Mouse (Mus musculus): ENCODE data around the gene Ints11. TPM values are rescaled to one million over a fixed set of nuclear protein-coding genes. Genes with fewer than 3 reads are reported as not detected.

The Ints11 gene
- polyA plus RNA-seq, 1 experiment from 2014 or later = 41.8 TPM

DNA sequence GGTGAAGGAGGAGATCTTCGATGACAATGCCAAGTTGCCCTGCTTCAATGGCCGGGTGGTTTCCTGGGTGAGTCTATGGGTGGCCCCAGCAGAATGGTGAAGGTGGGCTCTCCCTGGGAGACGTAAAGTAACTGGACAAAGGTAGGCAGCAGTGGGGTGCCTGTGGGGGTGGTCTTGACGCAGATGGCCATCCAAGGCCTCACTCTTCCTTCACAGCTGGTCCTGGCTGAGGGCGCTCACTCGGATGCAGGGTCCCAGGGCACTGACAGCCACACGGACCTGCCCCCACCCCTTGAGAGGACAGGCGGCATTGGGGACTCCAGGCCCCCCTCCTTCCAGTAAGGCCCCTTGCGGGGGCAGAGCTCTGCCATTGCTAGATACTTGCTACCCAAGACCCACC is 15.9 kb upstream of the Ints11 start:
- Histone ChIP-seq H3K4me2 (ENCODE audit: low read depth, low read length) (no peak overlapping the region), H3K27me3 (ENCODE audit: control insufficient read depth, insufficient read depth, low read length) (no peaks in the 10 kb centered on the region), H3K4me3 (ENCODE audit: low read length) (no peak overlapping the region), H3K36me3 (ENCODE audit: control insufficient read depth, insufficient read depth) (peaks cover 21% of the 10 kb centered on the region), H3K4me1 (ENCODE audit: control insufficient read depth, insufficient read depth, low read length) (peaks cover 17% of the 10 kb centered on the region), H3K9ac (ENCODE audit: low read length) (no peak overlapping the region), H3K27ac (ENCODE audit: low read length) (no peak overlapping the region), H3K9me3 (replicated peaks; ENCODE audit: control insufficient read depth, low read length) (no peaks in the 10 kb centered on the region)
- WGBS = 92% methylated on average over 9 of the region's 9 CpGs
- no peak for ATAC-seq (replicated peaks; ENCODE audit: extremely low read depth, insufficient read depth, low FRiP score)

DNA sequence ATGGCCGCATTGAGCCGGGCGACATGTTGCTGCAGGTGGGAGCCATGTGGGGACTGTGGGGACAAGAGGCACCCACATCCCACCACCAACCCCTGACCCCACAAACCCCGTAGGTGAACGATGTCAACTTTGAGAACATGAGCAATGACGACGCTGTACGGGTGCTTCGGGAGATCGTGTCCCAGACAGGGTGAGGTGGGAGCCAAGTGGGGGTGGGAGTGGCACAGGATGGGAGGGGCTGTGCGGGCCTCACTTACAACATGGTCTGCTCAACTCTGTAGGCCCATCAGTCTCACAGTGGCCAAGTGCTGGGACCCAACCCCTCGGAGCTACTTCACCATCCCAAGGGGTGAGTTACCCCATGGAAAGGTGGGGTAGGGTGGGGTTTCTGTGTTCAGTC is 14.4 kb upstream of the Ints11 start:
- Histone ChIP-seq H3K9me3 (replicated peaks; ENCODE audit: control insufficient read depth, low read length) (no peaks in the 10 kb centered on the region), H3K4me1 (ENCODE audit: control insufficient read depth, insufficient read depth, low read length) (peaks cover 3% of the 10 kb centered on the region), H3K9ac (ENCODE audit: low read length) (no peak overlapping the region), H3K4me2 (ENCODE audit: low read depth, low read length) (no peak overlapping the region), H3K36me3 (ENCODE audit: control insufficient read depth, insufficient read depth) (peaks cover 23% of the 10 kb centered on the region), H3K27me3 (ENCODE audit: control insufficient read depth, insufficient read depth, low read length) (no peaks in the 10 kb centered on the region), H3K27ac (ENCODE audit: low read length) (no peak overlapping the region), H3K4me3 (ENCODE audit: low read length) (no peak overlapping the region)
- WGBS = 92% methylated on average over 12 of the region's 12 CpGs
- ATAC-seq (replicated peaks; ENCODE audit: extremely low read depth, insufficient read depth, low FRiP score) = no peak

DNA sequence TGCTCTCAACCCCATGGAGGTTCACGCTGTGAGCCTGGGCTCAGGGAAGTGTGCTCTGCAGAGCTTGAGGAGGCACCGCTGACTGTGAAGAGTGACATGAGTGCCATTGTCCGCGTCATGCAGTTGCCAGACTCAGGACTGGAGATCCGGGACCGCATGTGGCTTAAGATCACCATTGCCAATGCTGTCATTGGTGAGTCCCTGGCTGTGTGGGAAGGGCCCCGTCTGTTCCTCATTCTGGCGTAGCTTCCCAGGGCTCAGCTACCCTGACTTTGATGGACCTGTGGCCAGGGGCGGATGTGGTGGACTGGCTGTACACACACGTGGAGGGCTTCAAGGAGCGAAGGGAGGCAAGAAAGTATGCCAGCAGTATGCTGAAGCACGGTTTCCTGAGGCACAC is 13.3 kb upstream of the Ints11 start:
- Histone ChIP-seq H3K9ac (ENCODE audit: low read length) (no peak overlapping the region), H3K4me2 (ENCODE audit: low read depth, low read length) (no peak overlapping the region), H3K27me3 (ENCODE audit: control insufficient read depth, insufficient read depth, low read length) (no peaks in the 10 kb centered on the region), H3K27ac (ENCODE audit: low read length) (no peak overlapping the region), H3K36me3 (ENCODE audit: control insufficient read depth, insufficient read depth) (peaks cover 23% of the 10 kb centered on the region), H3K4me3 (ENCODE audit: low read length) (no peak overlapping the region), H3K4me1 (ENCODE audit: control insufficient read depth, insufficient read depth, low read length) (peaks cover 3% of the 10 kb centered on the region), H3K9me3 (replicated peaks; ENCODE audit: control insufficient read depth, low read length) (no peaks in the 10 kb centered on the region)
- ATAC-seq (replicated peaks; ENCODE audit: extremely low read depth, insufficient read depth, low FRiP score) = no peak
- WGBS = 89% methylated on average over 12 of the region's 12 CpGs

DNA sequence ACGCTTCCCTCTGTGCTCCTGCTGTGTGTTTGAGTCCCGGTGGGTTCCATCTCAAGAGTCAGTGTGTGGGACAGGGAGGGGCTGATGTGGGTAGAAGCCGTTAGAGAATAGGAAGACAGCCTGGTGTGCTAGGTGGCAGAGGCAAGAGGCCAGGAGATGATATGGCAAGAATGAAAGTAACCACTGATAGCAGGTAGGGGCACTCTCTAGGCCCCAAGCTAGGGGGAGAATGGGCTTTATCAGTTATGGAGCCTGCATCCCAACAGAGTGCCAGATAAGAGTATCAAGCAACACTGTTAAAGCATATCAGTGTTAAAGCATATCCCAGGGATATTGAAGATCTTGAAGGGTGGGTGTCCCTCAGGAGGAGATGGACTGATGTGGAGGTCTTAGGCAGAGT is 12.5 kb upstream of the Ints11 start:
- Histone ChIP-seq H3K9ac (ENCODE audit: low read length) (no peak overlapping the region), H3K27me3 (ENCODE audit: control insufficient read depth, insufficient read depth, low read length) (no peaks in the 10 kb centered on the region), H3K4me1 (ENCODE audit: control insufficient read depth, insufficient read depth, low read length) (peaks cover under 1% of the 10 kb centered on the region), H3K9me3 (replicated peaks; ENCODE audit: control insufficient read depth, low read length) (no peaks in the 10 kb centered on the region), H3K4me3 (ENCODE audit: low read length) (no peak overlapping the region), H3K4me2 (ENCODE audit: low read depth, low read length) (no peak overlapping the region), H3K27ac (ENCODE audit: low read length) (no peak overlapping the region), H3K36me3 (ENCODE audit: control insufficient read depth, insufficient read depth) (peaks cover 23% of the 10 kb centered on the region)
- 72% methylated on average over 3 of the region's 3 CpGs for WGBS
- no peak for ATAC-seq (replicated peaks; ENCODE audit: extremely low read depth, insufficient read depth, low FRiP score)

DNA sequence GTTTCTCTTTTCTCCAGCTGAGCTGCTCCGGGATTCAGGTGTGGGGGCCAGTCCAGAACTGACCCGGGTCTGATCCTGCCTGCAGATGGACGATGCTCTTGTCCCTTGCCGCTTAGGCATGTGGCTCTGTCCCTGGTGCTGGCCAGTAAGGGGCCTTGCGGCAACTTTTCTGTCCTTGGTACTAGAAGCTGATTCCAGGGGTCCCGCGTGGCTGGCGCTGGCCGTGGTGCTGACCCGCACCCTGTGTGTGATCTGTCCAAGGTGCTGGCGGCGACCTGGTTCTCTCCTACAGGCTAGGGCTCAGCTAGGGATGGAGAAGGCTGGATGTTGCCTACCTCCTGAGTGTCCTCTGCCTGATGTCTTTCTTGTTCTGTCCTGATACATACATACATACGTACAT is 10.0 kb upstream of the Ints11 start:
- Histone ChIP-seq H3K4me3 (ENCODE audit: low read length) (no peak overlapping the region), H3K27me3 (ENCODE audit: control insufficient read depth, insufficient read depth, low read length) (no peaks in the 10 kb centered on the region), H3K4me2 (ENCODE audit: low read depth, low read length) (no peak overlapping the region), H3K4me1 (ENCODE audit: control insufficient read depth, insufficient read depth, low read length) (no peaks in the 10 kb centered on the region), H3K27ac (ENCODE audit: low read length) (no peak overlapping the region), H3K9me3 (replicated peaks; ENCODE audit: control insufficient read depth, low read length) (no peaks in the 10 kb centered on the region), H3K9ac (ENCODE audit: low read length) (no peak overlapping the region), H3K36me3 (ENCODE audit: control insufficient read depth, insufficient read depth) (peaks cover 22% of the 10 kb centered on the region)
- WGBS = 13% methylated on average over 13 of the region's 13 CpGs
- ATAC-seq (replicated peaks; ENCODE audit: extremely low read depth, insufficient read depth, low FRiP score) = peak; percentile 42; the same call in 1 of the 2 replicates

DNA sequence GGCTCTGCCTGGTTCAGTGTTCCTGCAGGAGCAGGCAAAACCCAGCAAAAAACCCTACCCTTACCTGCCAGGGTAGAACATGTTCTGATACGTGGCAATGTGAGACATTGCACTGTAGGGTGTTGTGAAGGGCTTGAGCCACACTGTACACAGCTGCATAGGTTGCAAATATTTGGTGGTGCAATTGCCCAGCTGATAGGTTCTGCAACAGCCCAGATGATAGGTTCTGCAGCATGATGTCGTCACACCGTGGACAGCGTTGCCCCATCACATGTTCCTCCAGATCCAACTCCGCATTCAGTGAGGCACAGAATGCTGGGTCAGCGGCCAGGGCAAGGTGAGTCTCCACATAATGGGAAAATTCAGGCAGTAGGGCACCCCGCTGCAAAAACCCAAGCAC is 7.6 kb upstream of the Ints11 start:
- Histone ChIP-seq H3K36me3 (ENCODE audit: control insufficient read depth, insufficient read depth) (peaks cover 13% of the 10 kb centered on the region), H3K9me3 (replicated peaks; ENCODE audit: control insufficient read depth, low read length) (no peaks in the 10 kb centered on the region), H3K27ac (ENCODE audit: low read length) (no peak overlapping the region), H3K9ac (ENCODE audit: low read length) (no peak overlapping the region), H3K4me2 (ENCODE audit: low read depth, low read length) (no peak overlapping the region), H3K4me1 (ENCODE audit: control insufficient read depth, insufficient read depth, low read length) (no peaks in the 10 kb centered on the region), H3K27me3 (ENCODE audit: control insufficient read depth, insufficient read depth, low read length) (no peaks in the 10 kb centered on the region), H3K4me3 (ENCODE audit: low read length) (no peak overlapping the region)
- WGBS = 85% methylated on average over 7 of the region's 7 CpGs
- no peak for ATAC-seq (replicated peaks; ENCODE audit: extremely low read depth, insufficient read depth, low FRiP score)

DNA sequence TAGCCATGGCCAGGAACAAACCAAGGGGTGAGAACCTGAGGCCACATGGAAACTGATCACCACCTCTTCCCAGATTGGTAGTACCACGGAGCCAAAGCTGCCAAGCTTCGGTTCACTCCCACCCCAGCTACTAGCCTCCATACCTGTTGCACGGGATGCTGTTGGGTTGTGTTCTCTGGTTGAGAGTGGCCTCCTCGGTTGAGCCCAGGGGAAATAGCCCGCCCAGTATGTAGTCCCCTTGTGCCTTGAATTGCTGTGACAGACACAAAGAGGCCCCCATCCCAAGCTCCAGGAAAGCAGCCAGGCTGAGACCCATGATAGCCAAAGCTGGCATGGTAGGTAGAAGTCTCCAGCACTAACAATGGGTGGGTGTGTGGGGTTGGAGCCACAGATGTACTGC is 6.3 kb upstream of the Ints11 start, which contains the start of gene Tas1r3:
Tas1r3 (minus strand) TSS at position 362 of the 400 bp plus-strand sequence.
- 71% methylated on average over 5 of the region's 5 CpGs for WGBS
- Histone ChIP-seq H3K4me2 (ENCODE audit: low read depth, low read length) (no peak within 1 kb of the TSS), H3K4me1 (ENCODE audit: control insufficient read depth, insufficient read depth, low read length) (no peaks in the 10 kb centered on the region), H3K27me3 (ENCODE audit: control insufficient read depth, insufficient read depth, low read length) (no peaks in the 10 kb centered on the region), H3K9ac (ENCODE audit: low read length) (no peak within 1 kb of the TSS), H3K4me3 (ENCODE audit: low read length) (no peak within 1 kb of the TSS), H3K27ac (ENCODE audit: low read length) (no peak within 1 kb of the TSS), H3K9me3 (replicated peaks; ENCODE audit: control insufficient read depth, low read length) (no peaks in the 10 kb centered on the region), H3K36me3 (ENCODE audit: control insufficient read depth, insufficient read depth) (peaks cover 14% of the 10 kb centered on the region)
- no peak for ATAC-seq (replicated peaks; ENCODE audit: extremely low read depth, insufficient read depth, low FRiP score)

DNA sequence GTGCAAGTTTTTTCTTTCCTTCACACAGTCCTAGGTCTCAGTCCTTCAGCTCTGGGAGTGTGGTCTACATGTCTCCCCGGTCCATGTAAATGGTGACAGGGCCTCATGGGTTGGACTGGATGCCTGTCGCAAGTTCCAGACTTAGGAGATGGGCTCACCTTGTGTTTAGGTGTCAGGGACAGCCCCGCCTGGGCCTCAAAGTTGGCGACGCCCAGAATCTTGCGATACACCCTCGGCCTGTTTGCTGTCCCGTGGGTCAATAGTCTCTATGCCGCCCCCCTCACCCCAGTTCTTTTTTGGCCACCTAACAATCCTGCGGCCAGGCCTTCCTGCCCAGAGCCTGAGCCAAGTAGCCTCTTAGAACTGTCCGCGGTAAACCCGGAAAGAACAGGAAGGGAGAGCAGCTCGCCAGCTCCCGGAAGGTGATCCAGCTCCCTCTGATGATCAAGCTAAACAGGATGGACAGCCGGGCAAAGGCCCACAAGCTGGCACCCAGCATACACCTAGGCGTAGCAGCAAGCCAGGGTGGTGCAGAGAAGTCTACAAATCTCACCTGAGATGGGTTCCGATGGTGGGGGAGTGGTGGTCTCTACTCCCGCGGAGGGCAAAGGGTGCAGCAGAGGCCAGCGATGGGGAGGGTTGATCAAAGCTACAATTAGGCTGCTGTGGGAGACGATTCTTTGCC is 590 bp upstream of the Ints11 start:
- Histone ChIP-seq H3K9me3 (replicated peaks; ENCODE audit: control insufficient read depth, low read length) (no peaks in the 10 kb centered on the region), H3K27ac (ENCODE audit: low read length) (no peak overlapping the region), H3K27me3 (ENCODE audit: control insufficient read depth, insufficient read depth, low read length) (no peaks in the 10 kb centered on the region), H3K4me2 (ENCODE audit: low read depth, low read length) (peak overlapping the region; percentile 89), H3K4me1 (ENCODE audit: control insufficient read depth, insufficient read depth, low read length) (peaks cover 15% of the 10 kb centered on the region), H3K4me3 (ENCODE audit: low read length) (peak overlapping the region; percentile 70), H3K9ac (ENCODE audit: low read length) (peak overlapping the region; percentile 68), H3K36me3 (ENCODE audit: control insufficient read depth, insufficient read depth) (peaks cover 20% of the 10 kb centered on the region)
- peak; percentile 23 for ATAC-seq (replicated peaks; ENCODE audit: extremely low read depth, insufficient read depth, low FRiP score)
- 8% methylated on average over 22 of the region's 22 CpGs for WGBS

DNA sequence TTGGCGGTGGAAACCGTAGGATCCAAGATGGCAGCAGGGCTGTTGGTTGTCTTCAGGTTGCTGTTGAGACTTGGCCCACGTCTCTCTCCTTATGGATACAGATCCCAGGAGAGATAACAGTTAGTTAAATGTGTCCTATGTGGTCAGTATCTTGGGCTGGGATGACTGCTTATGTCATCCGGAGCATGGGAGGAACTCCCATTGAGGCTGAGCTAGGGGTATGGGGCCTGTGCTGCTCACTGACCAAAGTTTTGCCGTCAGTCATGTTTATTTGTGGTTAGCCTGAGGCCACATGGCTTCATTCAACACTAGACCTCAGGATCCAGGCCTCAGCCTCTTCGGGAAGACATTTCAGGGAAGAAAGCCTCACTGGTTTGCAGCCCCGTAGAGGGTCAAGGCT is 2.1 kb downstream of the Ints11 start:
- H3K27ac ChIP-seq (ENCODE audit: low read length) = no peak overlapping the region
- no peaks in the 10 kb centered on the region for H3K27me3 ChIP-seq (ENCODE audit: control insufficient read depth, insufficient read depth, low read length)
- H3K9ac ChIP-seq (ENCODE audit: low read length) = no peak overlapping the region
- no peak overlapping the region for H3K4me3 ChIP-seq (ENCODE audit: low read length)
- 88% methylated on average over 7 of the region's 7 CpGs for WGBS
- ATAC-seq (replicated peaks; ENCODE audit: extremely low read depth, insufficient read depth, low FRiP score) = no peak
- H3K36me3 ChIP-seq (ENCODE audit: control insufficient read depth, insufficient read depth) = peaks cover 29% of the 10 kb centered on the region
- H3K4me2 ChIP-seq (ENCODE audit: low read depth, low read length) = no peak overlapping the region
- peaks cover 15% of the 10 kb centered on the region for H3K4me1 ChIP-seq (ENCODE audit: control insufficient read depth, insufficient read depth, low read length)
- H3K9me3 ChIP-seq (replicated peaks; ENCODE audit: control insufficient read depth, low read length) = no peaks in the 10 kb centered on the region
